Mouse (Mus musculus) liver, embryonic 14.5 days (tissue): ENCODE results near the gene Sgms2. TPM values are rescaled to one million over a fixed set of nuclear protein-coding genes. Genes with fewer than 3 reads are reported as not detected.
A peak's percentile ranks its signal among the peaks of the same experiment; 100 is the strongest.

Experiments
- ATAC-seq: fragments of 200-750 bp; cut with Nextera tagmentation; 2 replicates; pipeline ENCODE4 v1.8.0; 2017; ENCODE audit warnings: moderate number of reproducible peaks, mild to moderate bottlenecking, moderate library complexity; ENCODE audit not compliant: insufficient read depth
- DNase-seq, 3 experiments: peaks; one replicate each; pipeline ENCODE4 v3.0.0-alpha.2; 2012 to 2013; ENCODE audit warnings: low read depth in 3 of 3, low spot score in 3 of 3
- H3K27ac ChIP-seq: fragments of 300-500 bp; sonication (generic); 2 replicates; pipeline ENCODE4 v1.5.1; 2014; ENCODE audit warnings: moderate library complexity, mild to moderate bottlenecking, control low read depth, inconsistent platforms
- H3K27me3 ChIP-seq: fragments of 300-500 bp; sonication (generic); 2 replicates; pipeline ENCODE4 v1.6.1; 2014; ENCODE audit warnings: mild to moderate bottlenecking, low read length, moderate library complexity; ENCODE audit not compliant: control insufficient read depth, insufficient read depth
- H3K36me3 ChIP-seq: fragments of 300-500 bp; sonication (generic); replicated peaks from 2 replicates; pipeline ENCODE4 v1.6.1; 2014; ENCODE audit warnings: low read depth; ENCODE audit not compliant: control insufficient read depth, insufficient read depth
- H3K4me1 ChIP-seq, 2 experiments: fragments of 200-500 bp in 1 of 2; fragments of 300-500 bp in 1 of 2; sonication (generic) in 1 of 2; replicated peaks; 2 replicates each; pipeline ENCODE4 v1.6.1; 2012 to 2014; ENCODE audit warnings: antibody characterized with exemption in 1 of 2, inconsistent platforms in 1 of 2, low read length in 1 of 2; ENCODE audit not compliant: control insufficient read depth in 2 of 2, insufficient read depth in 2 of 2
- H3K4me2 ChIP-seq: fragments of 300-500 bp; sonication (generic); 2 replicates; pipeline ENCODE4 v1.6.1; 2014; ENCODE audit warnings: low read depth, mild to moderate bottlenecking, control low read depth, moderate library complexity
- H3K4me3 ChIP-seq, 2 experiments: fragments of 200-500 bp in 1 of 2; fragments of 300-500 bp in 1 of 2; sonication (generic) in 1 of 2; 2 replicates each; pipeline ENCODE4 v1.5.1; 2012 to 2014; ENCODE audit warnings: low read depth in 2 of 2, low read length in 2 of 2, mild to moderate bottlenecking in 2 of 2, control low read depth in 1 of 2, inconsistent platforms in 1 of 2, moderate library complexity in 1 of 2; ENCODE audit not compliant: insufficient read depth in 1 of 2
- H3K9ac ChIP-seq: fragments of 300-500 bp; sonication (generic); replicated peaks from 2 replicates; pipeline ENCODE4 v1.6.1; 2014; ENCODE audit warnings: mild to moderate bottlenecking, control low read depth, moderate library complexity
- H3K9me3 ChIP-seq: fragments of 300-500 bp; sonication (generic); 2 replicates; pipeline ENCODE4 v1.6.1; 2016; ENCODE audit warnings: low read length, mixed read lengths; ENCODE audit not compliant: control insufficient read depth
- CTCF ChIP-seq: IDR thresholded peaks from 2 replicates; pipeline ENCODE4 v1.5.1; 2016; ENCODE audit warnings: antibody characterized with exemption, low read depth, control low read depth
- EP300 ChIP-seq: IDR thresholded peaks from 2 replicates; pipeline ENCODE4 v1.6.1; 2016; ENCODE audit warnings: antibody characterized with exemption, low read depth
- WGBS: fragments of 180-500 bp; shearing (Covaris S2); extraction: QIAGEN DNeasy Blood & Tissue Kit; methylation state at CpG from one replicate; pipeline ENCODE4 v1.1.7; 2014; ENCODE audit not compliant: insufficient replicate concordance; 5-methylcytosine and 5-hydroxymethylcytosine counted together
- polyA plus RNA-seq, 2 experiments: library from polyadenylated mRNA; depleted of rRNA in 1 of 2; stranded (reverse) in 1 of 2; unstranded in 1 of 2; fragments of >200 nt; fragmentation: Nextera tagmentation in 1 of 2; extraction: Ambion mirVana in 1 of 2; gene quantifications; 2 replicates each; pipeline versions ENCODE4 v1.2.1 to v1.2.3; 2012 to 2014

The Sgms2 gene
- polyA plus RNA-seq, 2 experiments, result 1.6 to 3.6 TPM

GRCm38 (mm10) chr3:131471836-131472235 is 19.4 kb downstream of the Sgms2 start:
- Histone ChIP-seq H3K9me3 (no peaks in the 10 kb centered on the region), H3K4me2 (no peak overlapping the region), H3K4me3 (no peak overlapping the region), H3K4me1 (peaks cover 0 to 4% of the 10 kb centered on the region in 2 experiments; a peak in 1 of 4 replicates), H3K27ac (no peak overlapping the region), H3K9ac (no peak overlapping the region), H3K27me3 (no peaks in the 10 kb centered on the region), H3K36me3 (no peaks in the 10 kb centered on the region)
- TF ChIP-seq EP300, result no peak
- peak; percentile 28; the same call in 1 of the 2 replicates for TF ChIP-seq CTCF
- ATAC-seq (no peak), DNase-seq (no peak)
- WGBS, result 48% methylated on average over 6 of the region's 6 CpGs

- TF ChIP-seq CTCF (no peak), EP300 (no peak)
- no peaks in the 10 kb centered on the region for H3K9me3 ChIP-seq
These were observed 19.8 kb downstream of the Sgms2 start for GRCm38 (mm10) chr3:131471435-131471834.

GRCm38 (mm10) chr3:131470837-131471236 is 20.4 kb downstream of the Sgms2 start:
- ATAC-seq (no peak), DNase-seq (no peak)
- Histone ChIP-seq H3K4me2 (no peak overlapping the region), H3K27ac (no peak overlapping the region), H3K4me1 (peaks cover 0 to 4% of the 10 kb centered on the region in 2 experiments; a peak in 1 of 4 replicates), H3K9me3 (no peaks in the 10 kb centered on the region), H3K36me3 (no peaks in the 10 kb centered on the region), H3K4me3 (no peak overlapping the region), H3K27me3 (no peaks in the 10 kb centered on the region), H3K9ac (no peak overlapping the region)
- WGBS, result 50% methylated on average over 9 of the region's 9 CpGs
- no peak for TF ChIP-seq EP300
- TF ChIP-seq CTCF, result no peak

More at GRCm38 (mm10) chr3:131471435-131471834, 19.8 kb downstream of the Sgms2 start:
- Histone ChIP-seq H3K9ac (no peak overlapping the region), H3K4me3 (no peak overlapping the region), H3K4me1 (peaks cover 0 to 4% of the 10 kb centered on the region in 2 experiments; a peak in 1 of 4 replicates), H3K36me3 (no peaks in the 10 kb centered on the region), H3K27me3 (no peaks in the 10 kb centered on the region), H3K27ac (no peak overlapping the region), H3K4me2 (no peak overlapping the region)
- no peak for DNase-seq
- ATAC-seq, result no peak
- 70% methylated on average over 11 of the region's 11 CpGs for WGBS

GRCm38 (mm10) chr3:131469636-131470035 is 21.6 kb downstream of the Sgms2 start:
- Histone ChIP-seq H3K27me3 (no peaks in the 10 kb centered on the region), H3K36me3 (no peaks in the 10 kb centered on the region), H3K4me1 (peaks cover 0 to 4% of the 10 kb centered on the region in 2 experiments; a peak in 1 of 4 replicates), H3K4me2 (no peak overlapping the region), H3K4me3 (no peak overlapping the region), H3K9me3 (no peaks in the 10 kb centered on the region), H3K9ac (no peak overlapping the region), H3K27ac (no peak overlapping the region)
- WGBS, result 24% methylated on average over 3 of the region's 3 CpGs
- DNase-seq (no peak), ATAC-seq (no peak)
- TF ChIP-seq EP300 (no peak), CTCF (no peak)

GRCm38 (mm10) chr3:131466371-131466770 is 24.8 kb downstream of the Sgms2 start:
- no peak for TF ChIP-seq EP300
- TF ChIP-seq CTCF, result no peak
- Histone ChIP-seq H3K9ac (no peak overlapping the region), H3K4me1 (peaks cover 0 to 2% of the 10 kb centered on the region in 2 experiments; a peak in 1 of 4 replicates), H3K4me3 (no peak overlapping the region), H3K36me3 (no peaks in the 10 kb centered on the region), H3K27me3 (no peaks in the 10 kb centered on the region), H3K4me2 (no peak overlapping the region), H3K9me3 (no peaks in the 10 kb centered on the region), H3K27ac (no peak overlapping the region)
- 50% methylated on average over 6 of the region's 6 CpGs for WGBS
- ATAC-seq (no peak), DNase-seq (no peak)
